Mouse (Mus musculus) small intestine, adult 2 months (tissue): ENCODE results near the gene Sh3pxd2a.

Source experiments
- CTCF ChIP-seq: fragments of 200-500 bp; IDR thresholded peaks from 2 replicates; pipeline ENCODE4 v1.5.1; 2012; ENCODE audit warnings: low read depth, mild to moderate bottlenecking, control low read depth, inconsistent platforms, low read length, moderate library complexity, mixed read lengths; ENCODE audit not compliant: insufficient replicate concordance, insufficient read length; ENCODE audit errors: extremely low read depth
- POLR2A ChIP-seq: fragments of 200-500 bp; IDR thresholded peaks from 2 replicates; pipeline ENCODE4 v1.6.1; 2012; ENCODE audit warnings: low read depth, mild to moderate bottlenecking, control low read depth, inconsistent platforms, low read length, moderate library complexity

- no peak for TF ChIP-seq CTCF
- TF ChIP-seq POLR2A: no peak
Observed at GRCm38 (mm10) chr19:47466775-47467174, 2.6 kb upstream of the Sh3pxd2a start.
